Mouse (Mus musculus) lung, adult 2 months (tissue): ENCODE results near the gene Man1c1.

ENCODE experiments used
- CTCF ChIP-seq: fragments of 200-500 bp; IDR thresholded peaks from 2 replicates; pipeline ENCODE4 v1.5.1; 2011; ENCODE audit warnings: mild to moderate bottlenecking, low read length, control low read depth; ENCODE audit not compliant: insufficient read depth
- POLR2A ChIP-seq: fragments of 200-500 bp; IDR thresholded peaks from 2 replicates; pipeline ENCODE4 v1.6.1; 2011; ENCODE audit warnings: low read depth, mild to moderate bottlenecking, control low read depth, low read length, borderline replicate concordance; ENCODE audit errors: extremely low read depth

- TF ChIP-seq CTCF, result no peak
- no peak for TF ChIP-seq POLR2A
Observed at GRCm38 (mm10) chr4:134634001-134634400, 70.1 kb downstream of the Man1c1 start.
